Mouse (Mus musculus) brown adipose tissue, adult 24 weeks (tissue): ENCODE results near the gene Slc16a8. TPM values are rescaled to one million over a fixed set of nuclear protein-coding genes. Genes with fewer than 3 reads are reported as not detected.
A peak's percentile ranks its signal among the peaks of the same experiment; 100 is the strongest.
"Not testable (repeated sequence)": the region's sequence is repeated elsewhere in the genome, so short reads cannot be mapped to it uniquely, and the experiment has no call there.

ENCODE experiments used
- H3K27ac ChIP-seq: fragments of 200-500 bp; replicated peaks from 2 replicates; pipeline ENCODE4 v1.5.1; 2012; ENCODE audit warnings: low read depth, mild to moderate bottlenecking, low read length
- H3K4me1 ChIP-seq: fragments of 200-500 bp; 2 replicates; pipeline ENCODE4 v1.6.1; 2012; ENCODE audit warnings: low read length, mixed read lengths; ENCODE audit not compliant: control insufficient read depth, insufficient read depth, insufficient read length
- H3K4me3 ChIP-seq: fragments of 200-500 bp; 2 replicates; pipeline ENCODE4 v1.5.1; 2012; ENCODE audit warnings: low read depth, mild to moderate bottlenecking, low read length, moderate library complexity; ENCODE audit not compliant: insufficient read depth
- polyA plus RNA-seq: library from polyadenylated mRNA; stranded (reverse); fragments of >200 nt; gene quantifications from 2 replicates; pipeline ENCODE4 v1.2.4, GENCODE M21; 2012; ENCODE audit not compliant: missing spikeins, insufficient read depth, insufficient read length

Gene Slc16a8
- polyA plus RNA-seq, 1 experiment, result not detected

DNA sequence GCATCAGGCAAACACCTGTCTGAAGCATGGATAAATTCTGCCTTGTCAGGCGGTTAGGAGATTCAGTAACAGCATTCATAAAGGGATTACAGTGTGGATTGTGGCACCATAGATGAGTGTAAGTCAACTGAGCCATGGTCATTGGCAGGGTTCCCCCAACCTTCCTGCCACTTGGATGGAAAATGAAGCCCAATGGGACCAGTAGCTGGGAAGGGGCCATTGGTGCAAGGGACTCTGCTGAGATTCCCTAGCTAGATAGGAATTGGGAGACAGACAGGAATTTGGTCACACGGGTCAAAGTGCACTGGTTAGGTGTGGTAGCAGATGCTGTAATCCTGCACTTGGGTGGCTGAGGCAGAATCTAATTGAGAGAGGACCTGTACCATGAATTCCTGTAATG lies 4.3 kb downstream of the Slc16a8 start:
- Histone ChIP-seq H3K4me3 (no peak overlapping the region), H3K27ac (peak overlapping the region; percentile 60), H3K4me1 (peaks cover 14% of the 10 kb centered on the region)

GRCm38 (mm10) chr15:79245321-79245720 lies 9.2 kb downstream of the Slc16a8 start:
- H3K27ac ChIP-seq, result peak overlapping the region; percentile 12; the same call in 1 of the 2 replicates
- H3K4me1 ChIP-seq, result peaks cover 8% of the 10 kb centered on the region
- no peak overlapping the region for H3K4me3 ChIP-seq

GRCm38 (mm10) chr15:79244071-79244893 lies 10.3 kb downstream of the Slc16a8 start:
- H3K27ac ChIP-seq, result peak overlapping the region; percentile 64

GRCm38 (mm10) chr15:79243234-79244042 lies 11.1 kb downstream of the Slc16a8 start:
- Histone ChIP-seq H3K4me3 (no peak overlapping the region), H3K27ac (no peak overlapping the region), H3K4me1 (peaks cover 5% of the 10 kb centered on the region)

More at GRCm38 (mm10) chr15:79244071-79244893, 10.3 kb downstream of the Slc16a8 start:
- no peak overlapping the region for H3K4me3 ChIP-seq
- H3K4me1 ChIP-seq, result peaks cover 5% of the 10 kb centered on the region

DNA sequence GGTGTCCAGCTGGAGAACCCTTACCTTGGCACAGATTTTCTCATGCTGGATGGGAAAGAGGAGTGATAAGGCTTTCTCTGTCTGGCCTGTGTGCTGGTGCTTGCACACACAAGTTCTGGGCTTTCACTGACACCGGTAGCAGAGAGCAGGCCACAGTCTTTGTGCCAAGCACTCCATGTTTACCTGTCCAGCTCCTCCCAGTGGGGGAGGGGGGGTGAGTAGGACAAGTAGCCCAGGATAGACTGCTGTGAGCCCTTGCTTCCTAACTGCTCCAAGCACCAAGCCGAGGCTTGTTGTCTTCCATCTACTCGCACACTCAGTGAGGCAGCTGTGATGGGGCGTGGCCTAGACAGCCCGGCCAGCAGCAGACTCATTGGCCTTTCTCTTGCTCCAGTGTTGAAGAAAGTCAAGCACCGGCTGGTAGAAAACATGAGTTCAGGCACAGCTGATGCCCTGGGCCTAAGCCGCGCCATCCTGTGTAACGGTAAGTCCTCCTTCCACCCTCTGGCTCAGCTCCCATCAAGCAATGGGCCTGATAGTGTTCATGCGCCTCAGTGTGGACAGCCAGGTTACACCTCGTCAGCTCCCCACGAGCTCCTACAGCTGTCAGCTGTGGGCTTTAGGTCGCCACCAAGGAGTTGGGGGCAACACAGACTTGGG lies 11.9 kb downstream of the Slc16a8 start:
- H3K27ac ChIP-seq, result no peak overlapping the region
- peaks cover 5% of the 10 kb centered on the region for H3K4me1 ChIP-seq
- no peak overlapping the region for H3K4me3 ChIP-seq

- H3K4me3 ChIP-seq, result no peak overlapping the region
- no peaks in the 10 kb centered on the region for H3K4me1 ChIP-seq
- H3K27ac ChIP-seq, result no peak overlapping the region
These were observed 16.5 kb downstream of the Slc16a8 start for GRCm38 (mm10) chr15:79238036-79238435.

- Histone ChIP-seq H3K4me3 (no peak overlapping the region), H3K4me1 (no peaks in the 10 kb centered on the region), H3K27ac (no peak overlapping the region)
These were observed 19.3 kb downstream of the Slc16a8 start for GRCm38 (mm10) chr15:79235268-79235667.

DNA sequence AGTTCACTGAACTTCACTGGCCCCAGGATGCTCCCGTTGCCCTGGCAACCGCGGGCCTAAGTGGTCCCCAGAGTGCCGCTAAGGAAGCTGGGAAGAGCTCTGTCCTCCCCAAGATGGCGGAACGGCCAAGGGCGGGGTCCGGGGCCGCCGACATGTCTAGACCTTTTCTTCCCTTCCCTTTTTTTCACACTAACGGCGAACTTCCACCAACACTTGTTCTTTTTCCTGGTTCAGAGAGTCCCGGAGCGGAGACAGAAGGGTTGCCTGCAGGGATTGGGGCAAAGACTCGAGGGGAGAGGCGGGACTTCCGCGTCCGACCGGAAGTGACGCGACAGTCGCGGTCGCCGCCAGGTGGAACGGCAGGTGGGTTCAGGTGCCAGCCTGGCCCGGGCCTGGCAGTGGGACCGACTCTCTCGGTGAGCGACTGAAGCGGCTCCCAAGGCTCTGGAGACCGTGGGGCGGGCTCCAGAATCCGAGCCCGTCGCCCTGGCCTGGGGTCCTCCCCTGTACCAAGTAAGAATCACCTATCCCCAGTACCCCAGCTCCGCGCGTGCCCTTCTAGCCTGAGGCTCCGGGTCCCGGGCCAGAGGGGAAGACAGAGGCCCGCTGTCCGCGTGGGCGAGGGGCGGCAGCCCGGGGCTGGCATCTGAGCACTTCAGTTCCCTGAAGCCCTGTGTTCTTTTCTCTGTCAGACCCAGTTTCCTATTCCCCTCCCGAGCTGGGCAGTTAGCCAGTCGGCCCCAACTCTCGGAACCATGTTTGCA lies 25.3 kb downstream of the Slc16a8 start, which contains the start of the genes Pick1 and Gm49486:
Gene Pick1 (plus strand): TSS at position 116 of the 764 bp plus-strand sequence.
Gene Gm49486 (plus strand): TSS at position 334 of the 764 bp plus-strand sequence.
- Histone ChIP-seq H3K27ac (peak within 1 kb of the TSS; percentile 97), H3K4me3 (peak within 1 kb of the TSS; percentile 78)

GRCm38 (mm10) chr15:79225780-79226179 lies 28.8 kb downstream of the Slc16a8 start:
- not testable (repeated sequence) for H3K4me3 ChIP-seq, H3K27ac ChIP-seq, H3K4me1 ChIP-seq

More for the DNA sequence above, 25.3 kb downstream of the Slc16a8 start, which contains the start of the genes Pick1 and Gm49486:
- peaks cover 4% of the 10 kb centered on the region for H3K4me1 ChIP-seq

- H3K4me3 ChIP-seq, result no peak overlapping the region
- H3K4me1 ChIP-seq, result peaks cover 3% of the 10 kb centered on the region
- no peak overlapping the region for H3K27ac ChIP-seq
These were observed 29.9 kb downstream of the Slc16a8 start for GRCm38 (mm10) chr15:79224685-79225084.

GRCm38 (mm10) chr15:79223641-79224040 lies 30.9 kb downstream of the Slc16a8 start:
- Histone ChIP-seq H3K4me3 (no peak overlapping the region), H3K4me1 (no peaks in the 10 kb centered on the region; the same call in 1 of the 2 replicates), H3K27ac (no peak overlapping the region)

- no peak overlapping the region for H3K27ac ChIP-seq
These were observed 35.0 kb downstream of the Slc16a8 start for GRCm38 (mm10) chr15:79219572-79219971.

DNA sequence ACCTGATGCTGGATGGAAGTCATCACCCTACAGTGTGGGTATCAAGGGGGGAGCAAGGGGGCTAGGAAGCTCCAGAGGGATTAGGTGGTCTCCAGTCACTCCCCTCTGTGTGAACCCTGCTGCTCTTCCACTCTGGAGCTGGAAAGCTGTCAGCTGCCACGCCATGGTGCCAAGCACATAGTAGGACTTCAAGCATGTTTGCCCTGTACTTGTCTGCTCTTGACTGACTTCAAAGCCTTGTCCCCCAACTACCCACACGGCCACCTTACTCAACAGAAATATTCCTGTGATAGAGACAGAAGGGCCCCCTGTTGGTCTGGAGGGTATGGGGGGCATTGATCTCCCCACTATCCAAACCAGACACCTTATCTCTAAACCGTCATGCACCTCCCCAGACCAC lies 38.4 kb downstream of the Slc16a8 start:
- Histone ChIP-seq H3K4me3 (no peak overlapping the region), H3K4me1 (no peaks in the 10 kb centered on the region), H3K27ac (no peak overlapping the region)

More at GRCm38 (mm10) chr15:79219572-79219971, 35.0 kb downstream of the Slc16a8 start:
- H3K4me1 ChIP-seq, result no peaks in the 10 kb centered on the region; the same call in 1 of the 2 replicates
- no peak overlapping the region for H3K4me3 ChIP-seq

- H3K4me1 ChIP-seq, result no peaks in the 10 kb centered on the region
- no peak overlapping the region for H3K27ac ChIP-seq
- no peak overlapping the region for H3K4me3 ChIP-seq
These were observed 41.0 kb downstream of the Slc16a8 start for GRCm38 (mm10) chr15:79213591-79213990.
